Mouse (Mus musculus): ENCODE results near the gene 1700123O20Rik. TPM values are rescaled to one million over a fixed set of nuclear protein-coding genes. Genes with fewer than 3 reads are reported as not detected.

Gene 1700123O20Rik
- polyA plus RNA-seq, 1 experiment from 2014 or later = 83.7 TPM

GRCm38 (mm10) chr14:54734004-54734403, 48.0 kb downstream of the 1700123O20Rik start:
- H3K9me3 ChIP-seq = no peaks in the 10 kb centered on the region
- WGBS = 66% methylated on average over 4 of the region's 4 CpGs
- H3K4me2 ChIP-seq (replicated peaks) = no peak overlapping the region
- no peaks in the 10 kb centered on the region for H3K27me3 ChIP-seq (replicated peaks)
- H3K4me3 ChIP-seq (replicated peaks) = no peak overlapping the region
- no peak overlapping the region for H3K27ac ChIP-seq
- no peak for ATAC-seq
- no peaks in the 10 kb centered on the region for H3K36me3 ChIP-seq
- no peak overlapping the region for H3K9ac ChIP-seq
- peaks cover 5% of the 10 kb centered on the region; the same call in 1 of the 2 replicates for H3K4me1 ChIP-seq (replicated peaks)

GRCm38 (mm10) chr14:54735221-54735620, 49.2 kb downstream of the 1700123O20Rik start:
- 60% methylated on average over 4 of the region's 4 CpGs for WGBS
- no peak for ATAC-seq
- Histone ChIP-seq H3K4me3 (replicated peaks) (no peak overlapping the region), H3K27ac (no peak overlapping the region), H3K9me3 (no peaks in the 10 kb centered on the region), H3K36me3 (no peaks in the 10 kb centered on the region), H3K4me1 (replicated peaks) (peaks cover 5% of the 10 kb centered on the region; the same call in 1 of the 2 replicates), H3K9ac (no peak overlapping the region), H3K27me3 (replicated peaks) (no peaks in the 10 kb centered on the region), H3K4me2 (replicated peaks) (no peak overlapping the region)

DNA sequence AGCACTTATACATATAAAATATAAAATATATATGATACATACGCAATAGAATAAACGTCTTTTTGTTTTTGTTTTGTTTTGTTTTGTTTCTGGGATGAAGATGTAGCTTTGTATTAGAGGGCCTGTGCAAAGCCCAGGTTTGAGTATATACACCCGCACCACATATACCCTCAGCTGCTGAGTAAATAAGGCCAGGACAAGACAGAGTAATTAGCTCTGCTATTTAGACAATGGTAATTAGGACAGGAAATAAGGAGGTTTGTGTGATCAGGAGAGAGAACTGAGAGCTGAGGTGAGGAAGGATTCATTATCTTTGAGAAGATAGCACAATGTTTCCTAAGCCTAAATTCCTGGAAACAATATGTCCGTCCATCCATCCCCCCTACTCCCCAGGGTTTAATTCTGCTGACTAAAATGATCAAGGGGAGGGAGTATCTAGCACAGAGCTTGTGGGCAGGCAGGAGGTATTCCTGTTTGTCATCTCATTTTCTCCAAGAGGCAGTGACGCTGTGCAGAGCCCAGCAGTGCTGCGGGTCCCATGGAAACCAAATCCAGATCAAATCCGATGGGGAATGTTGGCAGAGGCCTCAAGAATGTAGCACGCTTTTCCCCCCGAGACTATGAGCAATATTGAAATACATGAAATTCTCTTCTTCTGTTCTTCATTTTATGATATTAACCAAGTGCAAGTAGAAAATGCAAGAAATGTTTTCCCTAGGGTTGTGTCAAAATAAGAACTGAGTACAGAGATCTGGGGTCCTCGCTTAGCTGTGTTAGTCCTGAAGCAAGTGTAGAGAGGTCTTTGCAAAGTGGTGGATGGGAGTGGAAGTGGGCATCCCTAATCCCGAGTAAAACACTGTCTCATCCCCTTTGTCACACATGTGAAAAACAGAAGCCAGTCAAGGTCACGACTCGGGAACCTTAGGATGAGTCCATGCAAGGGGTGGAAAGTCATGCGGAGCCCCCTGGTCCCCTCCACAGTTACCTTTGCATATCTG, 50.8 kb downstream of the 1700123O20Rik start:
- WGBS = 57% methylated on average over 14 of the region's 14 CpGs
- Histone ChIP-seq H3K9me3 (no peaks in the 10 kb centered on the region), H3K27ac (no peak overlapping the region), H3K36me3 (no peaks in the 10 kb centered on the region), H3K27me3 (replicated peaks) (no peaks in the 10 kb centered on the region), H3K9ac (no peak overlapping the region), H3K4me2 (replicated peaks) (no peak overlapping the region), H3K4me3 (replicated peaks) (no peak overlapping the region), H3K4me1 (replicated peaks) (peaks cover 5% of the 10 kb centered on the region; the same call in 1 of the 2 replicates)
- ATAC-seq = peak; percentile 57

GRCm38 (mm10) chr14:54737634-54738033, 51.6 kb downstream of the 1700123O20Rik start:
- Histone ChIP-seq H3K9ac (no peak overlapping the region), H3K27ac (no peak overlapping the region; the same call in 1 of the 2 replicates), H3K36me3 (no peaks in the 10 kb centered on the region), H3K4me2 (replicated peaks) (no peak overlapping the region), H3K9me3 (no peaks in the 10 kb centered on the region), H3K4me3 (replicated peaks) (no peak overlapping the region), H3K27me3 (replicated peaks) (no peaks in the 10 kb centered on the region), H3K4me1 (replicated peaks) (peaks cover 5% of the 10 kb centered on the region)
- ATAC-seq = no peak
- WGBS = 85% methylated on average over 10 of the region's 10 CpGs

Other genes with a start within 250 kb of the 1700123O20Rik start
- gene Lrp10, start 222.1 kb upstream of the 1700123O20Rik start, polyA plus RNA-seq (2015; fragmentation: Nextera tagmentation; extraction: Ambion mirVana) = 57.2 and 60.6 TPM in 2 replicates
- 1.6 and 1.9 TPM in 2 replicates for gene Rem2, start 210.1 kb upstream of the 1700123O20Rik start, polyA plus RNA-seq (2015; fragmentation: Nextera tagmentation; extraction: Ambion mirVana)
- gene Prmt5, start 168.7 kb upstream of the 1700123O20Rik start, polyA plus RNA-seq (2015; fragmentation: Nextera tagmentation; extraction: Ambion mirVana) = 78.0 and 80.0 TPM in 2 replicates
- 53.9 and 57.2 TPM in 2 replicates for gene Haus4, start 131.6 kb upstream of the 1700123O20Rik start, polyA plus RNA-seq (2015; fragmentation: Nextera tagmentation; extraction: Ambion mirVana)
- 18.2 and 19.0 TPM in 2 replicates for gene Ajuba, start 108.7 kb upstream of the 1700123O20Rik start, polyA plus RNA-seq (2015; fragmentation: Nextera tagmentation; extraction: Ambion mirVana)
- 6.0 and 8.2 TPM in 2 replicates for gene 4931414P19Rik, start 80.2 kb upstream of the 1700123O20Rik start, polyA plus RNA-seq (2015; fragmentation: Nextera tagmentation; extraction: Ambion mirVana)
- gene Psmb5, start 68.2 kb upstream of the 1700123O20Rik start, polyA plus RNA-seq (2015; fragmentation: Nextera tagmentation; extraction: Ambion mirVana) = 360 and 408 TPM in 2 replicates
- not detected in 2 replicates for gene Psmb11, start 64.8 kb upstream of the 1700123O20Rik start, polyA plus RNA-seq (2015; fragmentation: Nextera tagmentation; extraction: Ambion mirVana)
- gene Gm17606, start 45.3 kb upstream of the 1700123O20Rik start, polyA plus RNA-seq (2015; fragmentation: Nextera tagmentation; extraction: Ambion mirVana) = not detected in 2 replicates
- 2.8 and 3.0 TPM in 2 replicates for gene Cdh24, start 44.9 kb upstream of the 1700123O20Rik start, polyA plus RNA-seq (2015; fragmentation: Nextera tagmentation; extraction: Ambion mirVana)
- 105 and 107 TPM in 2 replicates for gene Acin1, start 715 bp downstream of the 1700123O20Rik start, polyA plus RNA-seq (2015; fragmentation: Nextera tagmentation; extraction: Ambion mirVana)
- gene Gm29776, start 12.6 kb downstream of the 1700123O20Rik start, polyA plus RNA-seq (2015; fragmentation: Nextera tagmentation; extraction: Ambion mirVana) = 0.11 and 0.15 TPM in 2 replicates
- gene Cebpe, start 26.0 kb downstream of the 1700123O20Rik start, polyA plus RNA-seq (2015; fragmentation: Nextera tagmentation; extraction: Ambion mirVana) = 0.19 and 0.21 TPM in 2 replicates
- gene Slc7a8, start 95.7 kb downstream of the 1700123O20Rik start, polyA plus RNA-seq (2015; fragmentation: Nextera tagmentation; extraction: Ambion mirVana) = 30.9 and 33.0 TPM in 2 replicates
- not detected in 2 replicates for gene Rnf212b, start 127.9 kb downstream of the 1700123O20Rik start, polyA plus RNA-seq (2015; fragmentation: Nextera tagmentation; extraction: Ambion mirVana)
- gene Homez, start 184.7 kb downstream of the 1700123O20Rik start, polyA plus RNA-seq (2015; fragmentation: Nextera tagmentation; extraction: Ambion mirVana) = 6.2 and 6.9 TPM in 2 replicates
- gene Ppp1r3e, start 191.3 kb downstream of the 1700123O20Rik start, polyA plus RNA-seq (2015; fragmentation: Nextera tagmentation; extraction: Ambion mirVana) = 2.3 TPM in 2 replicates
- gene Bcl2l2, start 197.2 kb downstream of the 1700123O20Rik start, polyA plus RNA-seq (2015; fragmentation: Nextera tagmentation; extraction: Ambion mirVana) = 3.6 and 4.7 TPM in 2 replicates
- gene Gm20521, start 197.2 kb downstream of the 1700123O20Rik start, polyA plus RNA-seq (2015; fragmentation: Nextera tagmentation; extraction: Ambion mirVana) = 0.34 and 0.35 TPM in 2 replicates
- 108 and 119 TPM in 2 replicates for gene Pabpn1, start 206.3 kb downstream of the 1700123O20Rik start, polyA plus RNA-seq (2015; fragmentation: Nextera tagmentation; extraction: Ambion mirVana)
- 30.2 and 33.2 TPM in 2 replicates for gene Slc22a17, start 226.9 kb downstream of the 1700123O20Rik start, polyA plus RNA-seq (2015; fragmentation: Nextera tagmentation; extraction: Ambion mirVana)
- 20.0 and 20.7 TPM in 2 replicates for gene Efs, start 239.9 kb downstream of the 1700123O20Rik start, polyA plus RNA-seq (2015; fragmentation: Nextera tagmentation; extraction: Ambion mirVana)
- not detected in 2 replicates for gene Il25, start 246.5 kb downstream of the 1700123O20Rik start, polyA plus RNA-seq (2015; fragmentation: Nextera tagmentation; extraction: Ambion mirVana)

Data from intestine, embryonic 15.5 days (tissue).